Mouse (Mus musculus): ENCODE measurements around the gene Gm49337. TPM values are rescaled to one million over a fixed set of nuclear protein-coding genes. Genes with fewer than 3 reads are reported as not detected.
"Not testable (repeated sequence)": the region's sequence is repeated elsewhere in the genome, so short reads cannot be mapped to it uniquely, and the experiment has no call there.

The Gm49337 gene
- total and polyA plus RNA-seq, 2 experiments from 2014 or later: not detected

DNA sequence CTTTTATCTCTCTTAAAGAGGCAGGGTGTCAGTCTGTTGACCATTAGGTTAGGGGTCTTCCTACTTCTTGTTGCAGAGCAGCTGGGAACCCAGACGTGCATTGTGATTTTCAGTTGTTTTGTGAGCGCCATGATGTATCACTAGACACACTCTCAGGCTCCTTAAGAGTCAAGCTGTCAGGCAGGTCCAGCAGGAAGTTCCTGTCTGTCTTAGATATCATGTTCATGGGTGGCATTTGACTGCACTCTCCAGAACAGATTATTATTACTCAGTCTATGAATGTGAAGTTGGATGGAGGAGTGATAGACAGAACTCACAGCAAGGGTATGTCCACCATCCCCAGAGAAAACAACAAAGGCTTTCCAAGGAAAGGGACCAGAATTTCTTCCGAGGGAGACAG is 31.2 kb downstream of the Gm49337 start:
- TF ChIP-seq CTCF (IDR thresholded peaks at IDR 0.05; ENCODE audit: low read depth): no peak
- DNase-seq (ENCODE audit: low spot score) (no peak), ATAC-seq (no peak)
- Histone ChIP-seq H3K9me3 (ENCODE audit: low read length) (no peaks in the 10 kb centered on the region), H3K27me3 (ENCODE audit: insufficient read depth, low read length) (no peaks in the 10 kb centered on the region), H3K27ac (no peak overlapping the region), H3K4me2 (ENCODE audit: low read depth, low read length) (no peak overlapping the region), H3K9ac (replicated peaks; ENCODE audit: low read length) (no peak overlapping the region), H3K4me1 (ENCODE audit: insufficient read depth, low read length) (no peaks in the 10 kb centered on the region), H3K36me3 (ENCODE audit: insufficient read depth, low read length) (no peaks in the 10 kb centered on the region), H3K4me3 (ENCODE audit: low read length) (no peak overlapping the region)
- 71% methylated on average over 3 of the region's 3 CpGs for WGBS

DNA sequence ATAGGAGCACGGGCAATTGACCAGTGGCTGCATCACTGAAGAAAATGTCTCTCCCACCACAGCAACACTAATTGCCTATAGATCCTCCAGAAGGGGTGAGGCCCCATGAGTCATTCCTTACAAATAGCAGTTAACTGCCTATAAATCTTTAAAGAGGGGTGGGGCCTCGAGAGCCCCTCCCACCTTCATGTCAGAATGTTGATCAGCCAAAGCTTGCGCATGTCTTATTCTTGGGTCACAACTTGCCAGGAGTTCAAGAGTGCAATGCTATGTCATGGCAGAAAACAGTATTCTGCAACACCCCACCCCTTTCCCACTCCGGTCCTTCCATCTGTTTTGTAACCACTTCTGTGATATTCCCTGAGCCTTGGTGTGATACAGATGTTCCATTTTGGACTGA is 33.3 kb downstream of the Gm49337 start:
- H3K36me3 ChIP-seq (ENCODE audit: insufficient read depth, low read length): no peaks in the 10 kb centered on the region
- no peak overlapping the region for H3K4me2 ChIP-seq (ENCODE audit: low read depth, low read length)
- no peaks in the 10 kb centered on the region for H3K9me3 ChIP-seq (ENCODE audit: low read length)
- H3K4me1 ChIP-seq (ENCODE audit: insufficient read depth, low read length): no peaks in the 10 kb centered on the region
- no peak for TF ChIP-seq CTCF (IDR thresholded peaks at IDR 0.05; ENCODE audit: low read depth)
- DNase-seq (ENCODE audit: low spot score) (no peak), ATAC-seq (no peak)
- H3K4me3 ChIP-seq (ENCODE audit: low read length): no peak overlapping the region
- no peak overlapping the region for H3K27ac ChIP-seq
- no peak overlapping the region for H3K9ac ChIP-seq (replicated peaks; ENCODE audit: low read length)
- H3K27me3 ChIP-seq (ENCODE audit: insufficient read depth, low read length): no peaks in the 10 kb centered on the region
- 86% methylated on average over 4 of the region's 4 CpGs for WGBS

DNA sequence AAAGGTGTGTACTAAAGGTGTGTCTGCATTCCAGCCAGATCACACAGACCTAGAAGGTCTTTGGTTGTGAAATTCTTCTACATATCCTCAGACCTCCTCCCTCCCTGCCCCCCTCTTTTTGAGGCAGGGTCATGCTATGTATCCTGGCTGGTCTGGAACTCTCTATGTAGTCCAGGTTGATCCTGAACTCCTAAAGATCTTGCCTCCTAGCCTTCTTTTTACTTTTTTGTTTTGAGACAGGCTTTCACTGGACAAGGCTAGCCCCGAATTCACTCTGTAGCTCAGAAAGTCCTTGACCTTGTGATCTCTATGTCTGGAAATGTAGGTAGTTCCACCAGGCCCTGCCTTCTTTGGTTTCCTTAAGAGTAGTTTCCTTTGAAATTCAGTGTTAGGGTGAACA is 35.7 kb downstream of the Gm49337 start:
- Histone ChIP-seq H3K4me2 (ENCODE audit: low read depth, low read length) (no peak overlapping the region), H3K27ac (no peak overlapping the region), H3K9ac (replicated peaks; ENCODE audit: low read length) (no peak overlapping the region), H3K4me3 (ENCODE audit: low read length) (no peak overlapping the region), H3K36me3 (ENCODE audit: insufficient read depth, low read length) (no peaks in the 10 kb centered on the region), H3K4me1 (ENCODE audit: insufficient read depth, low read length) (no peaks in the 10 kb centered on the region), H3K9me3 (ENCODE audit: low read length) (no peaks in the 10 kb centered on the region), H3K27me3 (ENCODE audit: insufficient read depth, low read length) (no peaks in the 10 kb centered on the region)
- WGBS: 84% methylated on average over 1 of the region's 1 CpGs
- DNase-seq (ENCODE audit: low spot score) (no peak), ATAC-seq (no peak)
- TF ChIP-seq CTCF (IDR thresholded peaks at IDR 0.05; ENCODE audit: low read depth): no peak

DNA sequence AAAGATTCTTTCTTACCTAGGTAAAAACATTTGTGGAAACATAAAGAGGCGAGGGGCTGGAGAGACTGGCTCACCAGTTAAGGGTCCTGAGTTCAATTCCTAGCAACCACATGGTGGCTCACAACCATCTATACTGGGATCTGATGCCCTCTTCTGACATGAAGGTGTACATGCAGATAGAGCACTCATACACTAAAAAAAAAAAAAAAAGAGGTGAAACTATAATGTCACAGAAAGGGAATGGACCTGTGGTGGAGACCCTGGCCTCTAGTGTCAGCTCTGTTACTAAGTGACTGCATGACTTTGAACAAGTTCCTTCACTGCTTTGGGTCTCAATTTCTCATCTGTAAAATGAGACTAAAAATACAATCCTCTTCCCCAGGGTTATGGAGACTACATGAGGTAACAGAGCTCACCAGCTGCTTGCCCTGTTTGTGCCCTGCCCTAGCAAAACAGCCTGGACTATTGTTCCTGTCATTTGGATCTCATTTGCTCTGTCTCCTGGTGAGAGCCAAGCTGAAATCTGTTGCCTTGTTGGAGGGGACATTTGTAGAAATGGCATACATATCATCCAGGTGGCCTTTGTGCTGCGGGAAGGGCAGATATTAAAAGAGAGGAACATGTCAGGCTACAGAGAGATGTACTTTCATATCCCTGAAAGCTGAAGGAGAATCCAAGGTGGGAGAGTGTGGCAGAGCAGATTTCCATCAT is 42.9 kb downstream of the Gm49337 start:
- Histone ChIP-seq H3K27ac (no peak overlapping the region), H3K9me3 (ENCODE audit: low read length) (no peaks in the 10 kb centered on the region), H3K36me3 (ENCODE audit: insufficient read depth, low read length) (no peaks in the 10 kb centered on the region), H3K4me1 (ENCODE audit: insufficient read depth, low read length) (no peaks in the 10 kb centered on the region), H3K9ac (replicated peaks; ENCODE audit: low read length) (no peak overlapping the region), H3K27me3 (ENCODE audit: insufficient read depth, low read length) (no peaks in the 10 kb centered on the region), H3K4me3 (ENCODE audit: low read length) (no peak overlapping the region), H3K4me2 (ENCODE audit: low read depth, low read length) (no peak overlapping the region)
- WGBS: 83% methylated on average over 2 of the region's 2 CpGs
- DNase-seq (ENCODE audit: low spot score) (no peak), ATAC-seq (no peak)
- no peak for TF ChIP-seq CTCF (IDR thresholded peaks at IDR 0.05; ENCODE audit: low read depth)

DNA sequence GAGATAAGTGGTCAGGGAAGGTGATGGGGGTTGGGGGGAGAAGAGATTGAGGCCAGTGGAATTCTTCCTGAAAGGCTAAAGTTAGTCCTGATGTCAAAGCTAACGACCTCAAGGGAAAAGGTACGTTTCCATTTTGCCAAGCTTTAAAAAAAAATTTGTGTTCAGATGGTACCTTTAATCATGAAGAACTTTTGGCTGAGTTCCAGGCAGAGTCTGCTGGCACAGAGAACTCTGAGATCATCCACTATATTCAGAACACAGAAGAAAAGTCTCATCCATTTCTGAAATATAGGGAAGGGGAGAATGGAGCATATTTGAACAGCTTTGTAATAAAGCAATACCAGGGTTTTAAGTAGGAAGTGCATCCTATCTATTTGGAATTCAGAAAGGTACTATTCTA is 43.9 kb downstream of the Gm49337 start:
- H3K4me1 ChIP-seq (ENCODE audit: insufficient read depth, low read length): no peaks in the 10 kb centered on the region
- DNase-seq (ENCODE audit: low spot score): peak; percentile 59

DNA sequence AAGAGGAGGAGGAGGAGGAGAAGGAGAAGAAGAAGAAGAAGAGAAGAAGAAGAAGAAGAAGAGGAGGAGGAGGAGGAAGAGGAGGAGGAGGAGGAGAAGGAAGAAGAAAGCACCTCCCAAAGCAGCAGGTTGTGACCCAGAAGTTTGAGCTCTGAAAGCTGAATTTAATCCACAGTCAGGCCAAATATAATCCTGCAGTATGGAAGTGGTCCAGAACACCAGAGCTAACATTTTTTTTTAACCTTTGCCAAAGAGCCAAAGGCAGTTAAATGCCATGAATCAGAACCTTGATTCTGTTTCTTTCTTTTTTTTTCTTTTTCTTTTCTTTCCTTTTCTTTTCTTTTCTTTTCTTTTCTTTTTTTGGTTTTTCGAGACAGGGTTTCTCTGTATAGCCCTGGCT is 44.5 kb downstream of the Gm49337 start:
- 90% methylated on average over 1 of the region's 1 CpGs for WGBS
- H3K27me3 ChIP-seq (ENCODE audit: insufficient read depth, low read length): not testable (repeated sequence)

More for the DNA sequence above, 43.9 kb downstream of the Gm49337 start:
- H3K36me3 ChIP-seq (ENCODE audit: insufficient read depth, low read length): no peaks in the 10 kb centered on the region
- ATAC-seq: no peak
- no peaks in the 10 kb centered on the region for H3K9me3 ChIP-seq (ENCODE audit: low read length)
- 50% methylated on average over 2 of the region's 2 CpGs for WGBS
- no peak for TF ChIP-seq CTCF (IDR thresholded peaks at IDR 0.05; ENCODE audit: low read depth)
- no peak overlapping the region for H3K27ac ChIP-seq
- H3K9ac ChIP-seq (replicated peaks; ENCODE audit: low read length): no peak overlapping the region
- H3K4me2 ChIP-seq (ENCODE audit: low read depth, low read length): no peak overlapping the region
- H3K4me3 ChIP-seq (ENCODE audit: low read length): no peak overlapping the region
- no peaks in the 10 kb centered on the region for H3K27me3 ChIP-seq (ENCODE audit: insufficient read depth, low read length)

DNA sequence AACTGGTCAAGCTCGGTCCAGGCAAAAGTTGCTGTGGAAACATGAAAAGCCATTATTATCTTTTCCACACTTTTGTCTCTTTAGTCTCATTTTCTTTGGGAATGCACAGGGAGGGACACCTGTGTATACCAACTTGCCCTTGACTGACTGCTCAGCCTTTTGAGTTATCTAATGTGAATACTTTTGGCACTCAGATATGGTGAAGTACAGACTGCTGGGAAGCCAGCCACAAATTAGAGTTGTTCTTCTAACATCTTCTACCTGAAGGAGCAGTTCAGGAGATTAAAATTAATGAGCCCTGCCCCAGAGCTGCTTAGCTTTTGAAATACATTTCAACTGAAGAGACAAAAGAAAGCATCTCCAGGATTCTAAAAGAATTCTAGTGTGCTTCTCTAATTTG is 45.9 kb downstream of the Gm49337 start:
- H3K27ac ChIP-seq: no peak overlapping the region
- H3K9ac ChIP-seq (replicated peaks; ENCODE audit: low read length): no peak overlapping the region
- H3K4me2 ChIP-seq (ENCODE audit: low read depth, low read length): no peak overlapping the region
- no peaks in the 10 kb centered on the region for H3K36me3 ChIP-seq (ENCODE audit: insufficient read depth, low read length)
- H3K4me1 ChIP-seq (ENCODE audit: insufficient read depth, low read length): no peaks in the 10 kb centered on the region; the same call in 1 of the 2 replicates
- H3K9me3 ChIP-seq (ENCODE audit: low read length): no peaks in the 10 kb centered on the region
- no peak for TF ChIP-seq CTCF (IDR thresholded peaks at IDR 0.05; ENCODE audit: low read depth)
- no peak for DNase-seq (ENCODE audit: low spot score)
- no peaks in the 10 kb centered on the region for H3K27me3 ChIP-seq (ENCODE audit: insufficient read depth, low read length)
- ATAC-seq: no peak
- H3K4me3 ChIP-seq (ENCODE audit: low read length): no peak overlapping the region
- 81% methylated on average over 1 of the region's 1 CpGs for WGBS

More for the DNA sequence above, 44.5 kb downstream of the Gm49337 start:
- ATAC-seq; H3K4me1 ChIP-seq (ENCODE audit: insufficient read depth, low read length); H3K9me3 ChIP-seq (ENCODE audit: low read length); DNase-seq (ENCODE audit: low spot score); H3K4me3 ChIP-seq (ENCODE audit: low read length); H3K9ac ChIP-seq (replicated peaks; ENCODE audit: low read length); H3K4me2 ChIP-seq (ENCODE audit: low read depth, low read length); H3K27ac ChIP-seq; H3K36me3 ChIP-seq (ENCODE audit: insufficient read depth, low read length): not testable (repeated sequence)
